ENCODE assay signal across 8 mouse cellular contexts in genomic region chr8:70775851-70776495, GRCm38 (mm10). TPM values are rescaled to one million over a fixed set of nuclear protein-coding genes. Genes with fewer than 3 reads are reported as not detected.
DNase-seq lines count a peak whose midpoint lies in the region; ATAC-seq and TF ChIP-seq lines count a peak whose summit lies in the region.

No protein-coding gene starts in this region.

- H3K4me1 ChIP-seq in hindbrain, embryonic 16.5 days (ENCODE audit: control insufficient read depth, insufficient read depth, low read depth, low read length): peaks cover 45% of the 10 kb centered on the region
- H3K4me1 ChIP-seq in midbrain, postnatal 0 days (ENCODE audit: insufficient read depth, low read length): peaks cover 19% of the 10 kb centered on the region

- H3K36me3 ChIP-seq in hindbrain, embryonic 16.5 days (ENCODE audit: control insufficient read depth, insufficient read depth, low read length): peaks cover 38% of the 10 kb centered on the region
- peaks cover 64% of the 10 kb centered on the region for H3K36me3 ChIP-seq in midbrain, postnatal 0 days (ENCODE audit: insufficient read depth, low read length)

- peak overlapping the region; percentile 69 for H3K27ac ChIP-seq in hindbrain, embryonic 16.5 days (ENCODE audit: low read depth, low read length)
- peak overlapping the region; percentile 94 for H3K27ac ChIP-seq in midbrain, postnatal 0 days (ENCODE audit: low read depth, low read length)

- DNase-seq in adrenal gland, postnatal 14 days: peak; percentile 49
- DNase-seq in adrenal gland, postnatal 4 days (ENCODE audit: low spot score in 2 of 2): no peak
- DNase-seq in right cerebral cortex, postnatal 4 days: peak; percentile 55
- no peak for DNase-seq in right cerebral cortex, adult 2 months (ENCODE audit: low spot score in 2 of 2)
- DNase-seq in midbrain, postnatal 0 days (ENCODE audit: low spot score): peak; percentile 27

- no peaks in the 10 kb centered on the region for H3K27me3 ChIP-seq in hindbrain, embryonic 16.5 days (replicated peaks; ENCODE audit: control insufficient read depth, insufficient read depth, low read length)
- no peaks in the 10 kb centered on the region for H3K27me3 ChIP-seq in midbrain, postnatal 0 days (ENCODE audit: insufficient read depth, low read length)

- H3K9ac ChIP-seq in hindbrain, embryonic 16.5 days (ENCODE audit: low read depth, low read length): peak overlapping the region; percentile 89
- H3K9ac ChIP-seq in midbrain, postnatal 0 days (replicated peaks; ENCODE audit: low read length, poor library complexity, severe bottlenecking): peak overlapping the region; percentile 97

- 2% methylated on average over 30 of the region's 34 CpGs for WGBS in hindbrain, embryonic 16.5 days
- WGBS in midbrain, postnatal 0 days: 3% methylated on average over 28 of the region's 34 CpGs

- H3K4me3 ChIP-seq in hindbrain, embryonic 16.5 days (ENCODE audit: low read length): peak overlapping the region; percentile 68
- H3K4me3 ChIP-seq in midbrain, postnatal 0 days (ENCODE audit: low read depth, low read length): peak overlapping the region; percentile 77

- ATAC-seq in hindbrain, embryonic 16.5 days: no peak
- ATAC-seq in midbrain, postnatal 0 days (ENCODE audit: low FRiP score): no peak; the same call in 1 of the 2 replicates
- no peak for ATAC-seq in granulocyte monocyte progenitor cell, adult 5-6 weeks (replicated peaks; ENCODE audit: poor library complexity, severe bottlenecking)
- ATAC-seq in megakaryocyte progenitor cell, adult 5-6 weeks (replicated peaks; ENCODE audit: poor library complexity): no peak

- peak overlapping the region; percentile 73 for H3K4me2 ChIP-seq in hindbrain, embryonic 16.5 days (ENCODE audit: low read length)
- H3K4me2 ChIP-seq in midbrain, postnatal 0 days (ENCODE audit: low read depth, low read length, poor library complexity, severe bottlenecking): peak overlapping the region; percentile 84

- no peaks in the 10 kb centered on the region for H3K9me3 ChIP-seq in hindbrain, embryonic 16.5 days (ENCODE audit: control insufficient read depth, low read length)
- H3K9me3 ChIP-seq in midbrain, postnatal 0 days (ENCODE audit: low read length): no peaks in the 10 kb centered on the region

- TF ChIP-seq CTCF in midbrain, postnatal 0 days (IDR thresholded peaks at IDR 0.05): no peak

RNA-seq across cellular contexts. Expression of gene Pik3r2, which starts 0.5 kb away (rescaled TPM):
- total RNA-seq in adrenal gland, postnatal 14 days (2021): 35.4 and 44.0 TPM in 2 replicates
- 10 to 100 TPM; 72.0 to 78.8 TPM for total RNA-seq in adrenal gland, postnatal 4 days (2021)
- polyA plus RNA-seq in hindbrain, embryonic 16.5 days (2015; fragmentation: Nextera tagmentation; extraction: Ambion mirVana): 115 and 118 TPM in 2 replicates
- 141 and 159 TPM in 2 replicates for total RNA-seq in midbrain, postnatal 0 days (2014; rRNA removed)
- 102 and 113 TPM in 2 replicates for polyA plus RNA-seq in midbrain, postnatal 0 days (2015; fragmentation: Nextera tagmentation; extraction: Ambion mirVana)
- 6.6 and 14.0 TPM in 2 replicates for total RNA-seq in granulocyte monocyte progenitor cell, adult 5-6 weeks (2014; fragmentation: Nextera tagmentation)
- total RNA-seq in granulocyte monocyte progenitor cell, adult 5-6 weeks (2017): 12.1 and 16.6 TPM in 2 replicates
- total RNA-seq in megakaryocyte progenitor cell, adult 5-6 weeks (2015): 5.7 and 6.0 TPM in 2 replicates
- 18.1 and 18.5 TPM in 2 replicates for total RNA-seq in megakaryocyte progenitor cell, adult 5-6 weeks (2017)

RNA-seq across cellular contexts. Expression of gene Mpv17l2, which starts 15.2 kb away (rescaled TPM):
- 113 and 123 TPM in 2 replicates for total RNA-seq in adrenal gland, postnatal 14 days (2021)
- total RNA-seq in adrenal gland, postnatal 4 days (2021): 100 to 1,000 TPM in 1 of 2 experiments, 10 to 100 TPM in 1; 93.1 to 109 TPM
- polyA plus RNA-seq in hindbrain, embryonic 16.5 days (2015; fragmentation: Nextera tagmentation; extraction: Ambion mirVana): 48.6 and 49.9 TPM in 2 replicates
- total RNA-seq in midbrain, postnatal 0 days (2014; rRNA removed): 27.8 and 29.2 TPM in 2 replicates
- polyA plus RNA-seq in midbrain, postnatal 0 days (2015; fragmentation: Nextera tagmentation; extraction: Ambion mirVana): 43.7 and 45.8 TPM in 2 replicates
- total RNA-seq in granulocyte monocyte progenitor cell, adult 5-6 weeks (2014; fragmentation: Nextera tagmentation): 28.6 and 41.1 TPM in 2 replicates
- 9.0 and 9.3 TPM in 2 replicates for total RNA-seq in granulocyte monocyte progenitor cell, adult 5-6 weeks (2017)
- 37.4 and 41.4 TPM in 2 replicates for total RNA-seq in megakaryocyte progenitor cell, adult 5-6 weeks (2015)
- total RNA-seq in megakaryocyte progenitor cell, adult 5-6 weeks (2017): 10.2 and 10.4 TPM in 2 replicates

RNA-seq across cellular contexts. Expression of gene Rab3a, which starts 21.5 kb away (rescaled TPM):
- 56.2 and 75.1 TPM in 2 replicates for total RNA-seq in adrenal gland, postnatal 14 days (2021)
- total RNA-seq in adrenal gland, postnatal 4 days (2021): 10 to 100 TPM; 58.9 to 59.7 TPM
- 622 and 635 TPM in 2 replicates for polyA plus RNA-seq in hindbrain, embryonic 16.5 days (2015; fragmentation: Nextera tagmentation; extraction: Ambion mirVana)
- total RNA-seq in midbrain, postnatal 0 days (2014; rRNA removed): 649 and 670 TPM in 2 replicates
- polyA plus RNA-seq in midbrain, postnatal 0 days (2015; fragmentation: Nextera tagmentation; extraction: Ambion mirVana): 726 and 813 TPM in 2 replicates
- 5.5 and 10.8 TPM in 2 replicates for total RNA-seq in granulocyte monocyte progenitor cell, adult 5-6 weeks (2014; fragmentation: Nextera tagmentation)
- total RNA-seq in granulocyte monocyte progenitor cell, adult 5-6 weeks (2017): 0.34 and 1.6 TPM in 2 replicates
- 2.6 and 3.6 TPM in 2 replicates for total RNA-seq in megakaryocyte progenitor cell, adult 5-6 weeks (2015)
- 2.1 and 6.6 TPM in 2 replicates for total RNA-seq in megakaryocyte progenitor cell, adult 5-6 weeks (2017)

RNA-seq across cellular contexts. Expression of gene Mast3, which starts 28.9 kb away (rescaled TPM):
- 22.9 and 28.2 TPM in 2 replicates for total RNA-seq in adrenal gland, postnatal 14 days (2021)
- total RNA-seq in adrenal gland, postnatal 4 days (2021): 10 to 100 TPM; 34.5 to 40.9 TPM
- polyA plus RNA-seq in hindbrain, embryonic 16.5 days (2015; fragmentation: Nextera tagmentation; extraction: Ambion mirVana): 21.9 and 23.9 TPM in 2 replicates
- total RNA-seq in midbrain, postnatal 0 days (2014; rRNA removed): 33.2 and 34.1 TPM in 2 replicates
- polyA plus RNA-seq in midbrain, postnatal 0 days (2015; fragmentation: Nextera tagmentation; extraction: Ambion mirVana): 20.2 and 24.0 TPM in 2 replicates
- 74.8 and 78.5 TPM in 2 replicates for total RNA-seq in granulocyte monocyte progenitor cell, adult 5-6 weeks (2014; fragmentation: Nextera tagmentation)
- total RNA-seq in granulocyte monocyte progenitor cell, adult 5-6 weeks (2017): 12.4 and 12.5 TPM in 2 replicates
- 48.7 and 50.0 TPM in 2 replicates for total RNA-seq in megakaryocyte progenitor cell, adult 5-6 weeks (2015)
- 13.9 and 16.7 TPM in 2 replicates for total RNA-seq in megakaryocyte progenitor cell, adult 5-6 weeks (2017)

RNA-seq across cellular contexts. Expression of gene Il12rb1, which starts 32.3 kb away (rescaled TPM):
- total RNA-seq in adrenal gland, postnatal 14 days (2021): 0.34 TPM in 1 of 2 replicates, not detected in the other
- under 1 TPM; 0.22 to 0.37 TPM for total RNA-seq in adrenal gland, postnatal 4 days (2021)
- 0.11 and 0.14 TPM in 2 replicates for polyA plus RNA-seq in hindbrain, embryonic 16.5 days (2015; fragmentation: Nextera tagmentation; extraction: Ambion mirVana)
- total RNA-seq in midbrain, postnatal 0 days (2014; rRNA removed): not detected in 2 replicates
- not detected in 2 replicates for polyA plus RNA-seq in midbrain, postnatal 0 days (2015; fragmentation: Nextera tagmentation; extraction: Ambion mirVana)
- total RNA-seq in granulocyte monocyte progenitor cell, adult 5-6 weeks (2014; fragmentation: Nextera tagmentation): 0.24 and 0.62 TPM in 2 replicates
- total RNA-seq in granulocyte monocyte progenitor cell, adult 5-6 weeks (2017): 0.52 and 1.4 TPM in 2 replicates
- 0.07 and 0.64 TPM in 2 replicates for total RNA-seq in megakaryocyte progenitor cell, adult 5-6 weeks (2015)
- total RNA-seq in megakaryocyte progenitor cell, adult 5-6 weeks (2017): 1.0 and 1.7 TPM in 2 replicates

Comparison
In these comparisons a context has a peak if more than half of its experiments do, and no peak if none do; other contexts are left out.
1. DNase-seq: peak in adrenal gland, postnatal 14 days (single experiment), right cerebral cortex, postnatal 4 days (single experiment) and midbrain, postnatal 0 days (single experiment); none in adrenal gland, postnatal 4 days (0 of 2) and right cerebral cortex, adult 2 months (0 of 2).